Mouse (Mus musculus) right cerebral cortex, adult 2 months (tissue): ENCODE results near the gene Abhd6.

Source experiments
- DNase-seq, 2 experiments: peaks; one replicate each; pipeline ENCODE4 v3.0.0; 2021 to 2022; ENCODE audit warnings: low spot score in 2 of 2

Abhd6 gene

GRCm38 (mm10) chr14:8062076-8062475, 59.4 kb downstream of the Abhd6 start:
- DNase-seq, result no peak

DNA sequence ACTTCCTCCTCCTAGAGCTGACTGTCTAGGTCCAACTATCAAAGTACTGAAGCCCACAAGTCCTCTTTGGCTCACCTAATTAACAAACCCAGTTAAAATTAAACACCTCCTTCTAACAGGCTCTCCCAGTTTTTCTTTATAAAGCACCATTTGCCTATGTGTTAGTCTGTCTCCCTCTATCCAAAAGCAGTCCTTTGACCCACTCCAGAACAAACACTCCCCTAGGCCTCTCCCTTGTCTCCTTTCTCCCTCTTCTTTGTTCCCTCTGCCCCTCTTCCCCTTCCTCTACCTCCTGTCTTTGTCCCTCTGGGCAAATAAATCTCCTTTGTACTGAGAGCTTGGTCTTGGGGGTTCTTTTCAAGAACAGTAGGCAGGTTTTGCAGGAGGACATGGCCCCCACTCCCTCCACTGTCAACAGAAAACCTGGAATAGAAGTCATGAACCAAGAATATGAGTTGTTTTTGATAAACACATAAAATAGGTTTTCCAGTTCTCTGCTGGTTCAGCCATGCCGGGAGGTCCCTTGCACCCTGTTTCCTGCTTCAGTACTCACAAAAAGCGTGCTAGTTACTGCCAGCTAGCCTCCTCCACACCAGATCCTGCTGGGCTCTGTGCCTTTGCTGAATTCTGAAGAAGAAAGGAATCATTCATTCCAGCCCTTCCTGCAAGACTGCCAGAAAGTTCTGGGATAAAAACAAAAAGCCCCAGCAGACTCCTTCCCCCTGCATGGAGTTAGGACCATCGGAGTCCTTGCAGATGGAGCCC, 60.0 kb downstream of the Abhd6 start:
- peak; percentile 51 to 64 for DNase-seq

- no peak for DNase-seq
Observed at GRCm38 (mm10) chr14:8063835-8064785, 61.4 kb downstream of the Abhd6 start.

DNA sequence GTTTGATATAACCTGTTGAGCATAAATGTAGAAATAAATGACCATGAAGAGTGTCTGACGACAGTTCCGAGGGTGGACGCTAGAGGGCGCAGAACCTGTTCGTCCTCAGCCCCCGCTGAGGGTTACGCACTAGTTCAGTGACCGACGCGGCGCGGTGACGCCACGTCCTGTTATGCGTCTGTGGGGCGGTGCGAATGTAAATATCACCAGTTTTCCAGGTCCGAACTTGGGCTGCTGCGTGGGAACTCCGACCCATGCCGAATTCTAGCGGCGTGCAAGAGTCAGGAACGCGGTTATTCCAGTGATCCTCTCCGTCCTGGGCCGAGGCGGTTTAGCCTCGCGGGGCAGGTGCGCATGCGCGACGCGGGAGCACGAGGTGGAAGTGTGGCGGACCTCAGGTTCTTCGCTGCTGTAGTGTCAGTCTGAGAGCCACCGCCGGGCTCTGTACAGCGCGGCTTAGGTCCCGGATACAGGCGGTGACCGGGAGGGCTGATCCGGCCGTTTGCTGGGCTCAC, 77.5 kb downstream of the Abhd6 start, which contains the start of gene Rpp14:
Rpp14 (plus strand) TSS at position 203 of the 515 bp plus-strand sequence.
- peak; percentile 99 for DNase-seq

GRCm38 (mm10) chr14:8080718-8081117, 78.0 kb downstream of the Abhd6 start:
- DNase-seq, result no peak

DNA sequence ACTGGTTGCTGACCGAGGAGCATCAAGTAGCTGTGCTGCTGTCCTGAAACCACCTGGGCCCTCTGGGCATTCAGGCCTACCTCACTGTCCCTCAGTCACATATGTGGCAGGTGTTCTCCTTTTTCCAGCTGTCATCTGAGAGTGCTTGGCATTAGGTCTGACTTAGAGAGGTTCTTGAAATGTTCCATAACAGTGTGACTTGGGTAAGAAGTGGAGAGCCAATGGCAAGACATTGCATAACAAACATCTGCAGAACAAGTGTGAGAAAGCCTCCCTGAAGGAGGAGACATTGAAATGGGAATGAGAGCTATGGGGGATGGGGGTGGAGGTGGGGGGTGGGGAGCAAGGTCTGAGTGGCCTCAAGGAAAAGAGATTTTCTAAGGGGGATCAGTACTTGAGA, 80.2 kb downstream of the Abhd6 start:
- DNase-seq, result no peak

GRCm38 (mm10) chr14:8089016-8089415, 86.3 kb downstream of the Abhd6 start:
- no peak for DNase-seq

GRCm38 (mm10) chr14:8092573-8092972, 89.9 kb downstream of the Abhd6 start:
- DNase-seq, result no peak

GRCm38 (mm10) chr14:8093427-8093826, 90.7 kb downstream of the Abhd6 start:
- no peak for DNase-seq

- no peak for DNase-seq
Observed at GRCm38 (mm10) chr14:8094931-8095561, 92.3 kb downstream of the Abhd6 start.

- DNase-seq, result no peak
Observed at GRCm38 (mm10) chr14:8095562-8095950, 92.9 kb downstream of the Abhd6 start.

- DNase-seq, result peak; percentile 93 to 98
Observed at GRCm38 (mm10) chr14:8097978-8098686, 95.4 kb downstream of the Abhd6 start, which contains the start of gene Pxk. Gene Pxk (plus strand): TSS chr14:8098211.

GRCm38 (mm10) chr14:8098687-8098995, 95.9 kb downstream of the Abhd6 start:
- DNase-seq, result no peak

GRCm38 (mm10) chr14:8099561-8100021, 96.9 kb downstream of the Abhd6 start:
- peak; percentile 40 to 41 for DNase-seq

- DNase-seq, result no peak
Observed at GRCm38 (mm10) chr14:8101886-8102285, 99.2 kb downstream of the Abhd6 start.

DNA sequence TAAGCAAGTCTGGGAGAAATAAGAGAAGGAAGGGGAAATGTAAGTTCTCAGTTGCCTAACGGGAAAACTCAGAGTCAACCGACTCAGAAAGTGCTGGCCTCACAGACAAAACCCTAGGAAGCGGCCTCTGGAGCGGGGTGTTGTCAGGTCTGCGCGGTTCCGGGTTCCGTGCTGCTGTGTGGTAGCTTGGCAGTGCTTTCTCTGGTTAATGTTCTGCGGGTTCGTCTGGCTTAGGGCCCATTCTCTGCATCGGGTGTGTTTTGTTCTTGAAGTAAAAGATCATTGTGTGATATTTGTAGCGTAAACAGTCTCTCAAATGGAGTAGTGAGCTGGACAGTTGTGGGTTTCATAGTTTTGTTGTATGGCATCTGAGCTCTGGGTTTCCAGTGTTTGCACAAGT, 100.0 kb downstream of the Abhd6 start:
- DNase-seq, result no peak
